Mouse (Mus musculus) R1 (cell line): ENCODE data around the gene Zfp385c.

Experiments used
- DNase-seq: peaks from one replicate; pipeline ENCODE4 v3.0.0-alpha.2; 2018; ENCODE audit warnings: low read depth, low spot score

Zfp385c gene

DNA sequence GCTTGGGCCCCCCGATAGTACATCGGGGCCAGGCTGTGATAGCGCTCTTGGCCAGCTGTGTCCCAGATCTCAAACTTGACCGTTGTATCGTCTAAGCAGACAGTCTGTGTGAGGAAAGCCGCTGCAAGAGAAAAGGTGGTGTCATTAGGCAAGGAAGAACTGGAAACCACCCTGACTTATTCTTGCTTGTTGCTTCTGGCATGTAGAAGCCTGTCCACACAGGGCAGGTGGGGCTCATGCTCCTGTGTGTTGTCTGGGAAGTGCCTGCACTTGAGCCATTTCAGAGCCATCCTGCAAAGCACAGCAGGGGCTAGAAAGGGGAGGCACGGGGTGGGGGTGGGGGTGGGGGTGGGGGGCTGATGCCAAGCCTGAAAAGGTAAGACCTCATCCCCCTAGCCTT, 26.2 kb upstream of the Zfp385c start:
- no peak for DNase-seq

DNA sequence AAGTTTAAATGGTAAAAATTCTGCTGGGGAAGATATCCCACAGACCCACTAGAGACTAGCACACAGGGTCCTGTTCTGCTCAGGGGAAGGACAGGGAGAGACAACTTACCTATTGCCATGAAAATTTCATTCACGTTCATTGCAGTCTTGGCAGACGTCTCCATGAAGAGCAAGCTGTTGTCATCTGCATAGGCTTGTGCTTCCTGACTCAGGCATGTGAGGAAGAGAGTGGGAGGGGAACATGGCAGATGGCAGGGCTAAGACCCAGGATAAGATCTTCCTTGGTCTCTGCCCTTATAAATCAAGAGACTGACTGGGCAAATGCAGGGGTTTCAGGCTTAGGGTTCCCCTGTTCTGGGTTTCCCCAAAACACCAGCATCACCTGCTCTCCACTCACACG, 24.4 kb upstream of the Zfp385c start:
- no peak for DNase-seq

DNA sequence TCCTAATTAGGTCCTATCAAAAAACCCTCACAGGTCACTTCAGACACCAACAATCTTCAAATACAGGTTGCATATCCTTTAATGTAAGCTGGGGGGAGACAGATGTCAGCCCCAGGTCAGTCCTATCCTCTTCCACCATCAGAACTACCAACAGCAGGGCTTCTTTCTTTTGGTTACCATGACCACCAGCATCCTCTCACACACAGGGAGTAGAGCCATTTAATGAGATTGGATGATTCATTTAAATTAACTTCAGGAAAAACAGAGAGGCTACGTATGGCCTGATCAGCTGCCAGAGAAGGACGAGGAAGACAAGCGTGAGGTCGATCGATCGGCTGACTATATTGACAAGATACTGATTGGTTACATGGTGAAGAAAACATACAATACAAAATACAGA, 22.7 kb upstream of the Zfp385c start:
- no peak for DNase-seq

DNA sequence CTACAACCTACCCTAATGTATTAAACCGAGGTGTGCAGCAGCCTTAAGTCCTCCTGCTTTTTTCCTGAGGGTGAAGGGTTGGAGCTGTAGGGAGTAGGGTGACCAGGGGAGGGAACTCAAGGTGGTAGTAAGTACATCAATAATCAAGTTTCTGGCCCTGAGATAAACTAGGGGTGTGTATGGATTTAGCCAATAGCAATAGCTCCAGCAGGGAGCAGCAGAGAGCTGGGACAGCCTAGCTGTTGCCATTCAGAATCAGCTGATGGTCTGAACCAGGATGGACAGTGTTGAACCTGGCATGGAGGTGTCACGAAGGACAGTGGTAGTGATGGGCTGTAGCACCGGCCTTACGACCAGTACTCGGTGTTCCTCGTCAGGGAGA, 22.3 kb upstream of the Zfp385c start:
- peak; percentile 77 for DNase-seq

GRCm38 (mm10) chr11:100713735-100714533, 21.7 kb upstream of the Zfp385c start, which contains the start of gene Hspb9:
Hspb9 (plus strand) TSS chr11:100713850.
- peak; percentile 92 for DNase-seq

DNA sequence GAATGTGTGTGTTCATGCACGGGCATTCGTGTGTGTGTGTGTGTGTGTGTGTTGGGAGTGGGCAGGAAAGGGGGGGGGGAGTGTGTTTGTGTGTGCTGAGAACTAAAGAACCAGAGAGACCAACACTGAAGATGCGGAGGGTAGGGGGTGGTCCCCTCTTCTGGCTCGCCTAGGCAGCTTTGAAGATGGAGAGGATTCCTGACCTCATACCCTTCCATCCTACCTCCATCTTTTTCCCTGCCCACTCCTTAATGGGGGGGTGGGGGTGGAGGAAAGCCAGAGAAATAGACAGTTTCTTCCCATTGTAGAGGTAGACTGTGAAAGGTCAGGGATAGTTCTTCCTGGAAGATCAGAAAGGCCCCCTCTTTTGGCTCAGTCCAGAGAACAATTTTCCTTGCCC, 20.9 kb upstream of the Zfp385c start:
- DNase-seq: no peak

GRCm38 (mm10) chr11:100711783-100712615, 19.7 kb upstream of the Zfp385c start, which contains the start of gene Kat2a:
Kat2a (minus strand) TSS chr11:100712465.
- peak; percentile 87 for DNase-seq

DNA sequence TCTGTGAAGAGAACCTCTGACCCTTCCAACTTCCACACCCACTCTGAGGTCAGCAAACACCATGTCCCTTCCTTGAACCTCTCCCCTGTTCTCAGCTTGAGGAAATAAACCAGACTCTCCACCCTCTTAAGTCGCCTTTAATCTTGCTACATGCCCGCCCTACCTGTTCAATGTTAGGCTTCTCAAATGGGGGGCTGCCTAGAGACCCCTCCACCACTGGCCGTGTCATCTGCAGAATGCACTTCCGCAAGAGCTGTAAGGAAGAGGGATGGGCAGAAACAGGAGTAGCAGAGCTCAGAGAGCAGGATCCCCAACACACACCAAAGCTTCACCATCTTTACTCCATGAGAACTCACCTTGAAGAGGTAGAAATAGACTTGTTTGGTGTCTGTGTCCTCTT, 18.7 kb upstream of the Zfp385c start:
- DNase-seq: no peak

DNA sequence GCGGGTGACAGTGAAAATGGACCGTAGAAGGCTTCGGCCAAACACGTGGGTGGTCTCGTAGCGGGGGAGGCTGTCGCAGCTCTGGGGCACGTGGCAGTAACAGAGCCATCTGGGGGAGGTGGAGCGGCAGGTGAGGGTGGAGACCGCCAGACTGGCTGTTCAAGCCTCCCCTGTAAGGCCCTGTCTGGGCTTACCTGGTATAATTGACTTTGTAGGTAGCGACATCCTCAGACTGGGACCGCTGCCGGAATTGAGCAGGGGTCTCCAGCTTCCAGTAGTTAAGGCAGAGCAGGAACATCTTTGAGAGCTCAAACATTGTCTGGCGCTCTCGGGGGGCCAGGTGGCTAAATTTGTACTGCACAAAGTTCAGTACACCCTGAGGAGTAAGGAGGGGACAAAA, 18.3 kb upstream of the Zfp385c start:
- no peak for DNase-seq

- DNase-seq: no peak
Measured at GRCm38 (mm10) chr11:100709201-100709810, 17.1 kb upstream of the Zfp385c start.

DNA sequence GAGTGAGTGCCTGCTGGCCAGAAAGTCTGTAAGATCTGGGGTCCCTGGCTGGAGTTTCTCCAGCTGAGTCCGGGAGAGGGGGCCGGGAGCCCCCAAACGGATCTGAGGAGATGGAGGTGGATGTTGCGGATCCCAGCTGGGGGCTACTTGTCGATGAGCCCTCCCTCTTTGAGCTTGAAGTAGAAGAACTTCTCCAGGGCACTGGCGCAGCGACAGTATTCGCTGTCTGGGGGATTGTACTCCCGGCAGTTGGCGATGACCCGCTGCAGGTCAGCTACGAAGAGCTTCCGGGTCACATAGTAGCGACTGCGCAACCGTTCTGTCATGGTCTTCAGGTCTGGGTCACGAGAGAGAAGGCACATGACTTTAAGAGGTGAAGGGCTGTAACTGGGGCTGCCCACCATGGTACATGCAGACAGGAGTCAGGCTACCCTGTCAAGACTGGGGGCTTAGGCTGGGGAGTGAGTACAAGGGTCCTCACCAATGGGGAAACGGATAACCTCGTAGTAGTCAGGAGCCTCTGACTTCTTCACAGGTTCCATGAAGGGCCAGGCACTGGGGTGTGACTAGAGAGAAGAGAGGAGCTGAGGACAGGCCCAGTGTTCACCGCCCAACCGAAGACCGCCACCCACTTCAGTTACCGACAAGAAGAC, 13.0 kb upstream of the Zfp385c start:
- DNase-seq: no peak

DNA sequence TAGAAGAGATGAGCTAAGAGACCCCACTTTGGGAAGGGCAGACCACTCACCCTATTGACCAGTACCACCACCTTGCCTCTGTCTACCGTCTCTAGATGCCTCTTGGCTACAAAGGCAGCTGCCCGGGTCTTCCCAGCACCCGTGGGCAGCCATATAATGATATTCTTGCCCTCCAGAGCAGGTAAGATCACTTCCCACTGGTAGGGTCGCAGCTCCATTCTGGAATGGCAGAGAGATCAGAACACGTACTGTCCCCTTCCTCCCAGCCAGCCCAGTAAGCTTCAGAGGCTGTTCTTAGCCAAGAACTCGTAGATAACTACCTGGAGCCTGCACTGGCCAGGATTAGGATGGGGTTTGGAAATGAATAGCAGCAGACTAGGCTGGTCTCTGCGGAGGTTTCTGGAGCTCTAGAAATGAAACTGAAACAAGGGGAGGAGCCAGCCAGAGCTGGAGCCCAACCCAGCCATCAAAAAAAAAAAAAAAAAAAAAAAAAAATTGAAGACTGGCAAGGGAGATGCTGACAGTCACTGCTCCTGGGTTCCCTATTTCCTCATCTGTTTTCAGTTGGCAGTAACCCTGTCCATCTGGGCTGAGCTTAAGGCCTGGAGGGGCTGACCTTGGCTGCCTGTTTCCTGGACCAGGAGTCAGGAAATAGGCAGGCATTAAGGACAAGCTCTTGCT, 11.7 kb upstream of the Zfp385c start, which contains the start of gene Dhx58:
Gene Dhx58 (minus strand): TSS at position 421 of the 681 bp plus-strand sequence.
- DNase-seq: no peak

DNA sequence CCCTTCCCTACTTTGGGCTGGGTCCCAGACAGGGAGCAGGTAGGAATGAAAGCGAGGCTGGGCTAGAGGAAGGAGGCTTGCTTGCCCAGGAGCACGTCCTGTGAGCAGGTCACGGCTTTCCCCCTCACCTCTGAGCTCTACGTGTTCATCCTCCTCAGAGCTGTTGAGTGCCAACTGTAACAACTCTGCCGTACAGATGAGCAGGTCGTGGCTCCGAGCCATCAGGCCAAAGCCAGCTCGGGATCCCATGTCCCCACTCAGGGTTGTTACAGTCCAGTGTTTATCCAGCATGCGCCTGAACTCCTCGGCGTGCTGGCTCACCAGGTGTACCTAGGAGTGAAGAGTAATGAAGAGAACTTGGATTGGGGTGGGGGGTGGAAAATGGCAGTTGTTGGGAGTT, 11.1 kb upstream of the Zfp385c start:
- no peak for DNase-seq

- DNase-seq: no peak
Measured at GRCm38 (mm10) chr11:100702906-100703305, 10.7 kb upstream of the Zfp385c start.

GRCm38 (mm10) chr11:100702081-100702851, 10.0 kb upstream of the Zfp385c start:
- DNase-seq: peak; percentile 87

DNA sequence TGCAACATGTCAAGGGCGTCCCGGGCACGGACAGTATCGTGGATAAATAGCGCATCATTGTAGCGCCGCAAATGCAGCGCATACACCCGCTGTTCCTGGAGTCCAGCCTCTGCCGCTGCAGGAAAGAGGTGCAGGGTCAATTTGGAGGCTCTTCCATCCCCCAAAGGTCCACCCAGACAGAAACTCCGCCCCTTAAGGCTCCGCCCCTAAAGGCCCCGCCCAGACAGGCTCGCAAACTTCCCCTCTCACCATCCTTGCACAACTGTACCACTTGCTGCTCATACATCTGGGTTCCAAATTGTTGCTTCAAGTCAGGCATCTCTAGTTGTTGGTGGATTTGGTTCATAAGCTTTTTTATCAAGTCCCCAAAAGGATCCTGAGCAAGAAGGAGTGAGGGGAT, 9.0 kb upstream of the Zfp385c start:
- peak; percentile 79 for DNase-seq

DNA sequence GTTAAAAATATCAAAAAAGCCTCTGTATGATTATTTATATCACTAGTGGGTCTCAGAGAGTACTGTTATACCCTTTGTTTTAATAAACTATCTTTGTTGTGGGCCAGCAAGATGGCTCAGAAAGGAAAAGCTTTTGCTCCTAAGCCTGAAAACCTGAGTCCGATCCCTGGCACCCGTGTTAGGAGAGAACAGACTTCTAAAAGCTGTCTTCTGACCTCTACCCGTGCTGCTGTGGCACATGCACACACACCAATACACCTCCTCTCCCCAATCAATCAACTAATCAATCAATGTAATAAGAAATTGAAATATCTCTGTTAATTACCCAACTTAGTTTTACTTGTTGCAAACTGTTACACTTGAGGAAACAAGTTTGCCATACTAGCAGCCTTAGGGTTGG, 8.5 kb upstream of the Zfp385c start:
- no peak for DNase-seq

GRCm38 (mm10) chr11:100697921-100698320, 5.7 kb upstream of the Zfp385c start:
- DNase-seq: no peak

- peak; percentile 73 for DNase-seq
Measured at GRCm38 (mm10) chr11:100694926-100695325, 2.7 kb upstream of the Zfp385c start.

- DNase-seq: no peak
Measured at GRCm38 (mm10) chr11:100693154-100693553, 899 bp upstream of the Zfp385c start.
